In genomic region chr1:158816479-158816878, GRCm38 (mm10) we compare ENCODE assay signal across 21 mouse cellular contexts.
"Had no signal": no experiment of that assay in that cellular context is flagged by ENCODE, and none has a peak within 500 bp of the region (broad histone marks: within the 10 kb centered on the region; RNA-seq: fewer than 3 reads in every experiment).

No protein-coding gene starts in this region.

- H3K27ac ChIP-seq: liver, embryonic 14.5 days; macrophage; midbrain, embryonic 10.5 days; midbrain, embryonic 13.5 days; neural tube, embryonic 13.5 days; stomach, postnatal 0 days had no signal

- H3K4me3 ChIP-seq: midbrain, embryonic 10.5 days; midbrain, embryonic 13.5 days; myocyte; neural tube, embryonic 13.5 days had no signal

- ATAC-seq: intestine, postnatal 0 days; liver, postnatal 0 days; lung, postnatal 0 days; midbrain, embryonic 13.5 days; midbrain, embryonic 16.5 days had no signal

- H3K4me1 ChIP-seq: midbrain, embryonic 10.5 days; midbrain, embryonic 13.5 days; neural tube, embryonic 13.5 days had no signal

- DNase-seq: kidney, adult 2 months; kidney, postnatal 10 days; kidney, postnatal 36 days; left cerebral cortex, postnatal 4 days; liver, postnatal 0 days; lung, embryonic 14.5 days; right cerebral cortex, postnatal 14 days; right cerebral cortex, postnatal 4 days; thymus, adult 2 months; thymus, postnatal 25 days had no signal

- H3K9me3 ChIP-seq: midbrain, embryonic 10.5 days; midbrain, embryonic 13.5 days; neural tube, embryonic 13.5 days had no signal

- H3K9ac ChIP-seq: liver, embryonic 14.5 days; liver, postnatal 0 days; lung, embryonic 14.5 days; midbrain, embryonic 13.5 days; neural tube, embryonic 13.5 days had no signal

- H3K27me3 ChIP-seq: midbrain, embryonic 13.5 days; neural tube, embryonic 13.5 days had no signal

- H3K36me3 ChIP-seq: midbrain, embryonic 10.5 days; midbrain, embryonic 13.5 days; neural tube, embryonic 13.5 days had no signal

- H3K4me2 ChIP-seq: liver, embryonic 11.5 days; lung, embryonic 14.5 days; midbrain, embryonic 13.5 days; neural tube, embryonic 13.5 days had no signal
